ENCODE assay signal across 15 mouse cellular contexts in the genomic region with DNA sequence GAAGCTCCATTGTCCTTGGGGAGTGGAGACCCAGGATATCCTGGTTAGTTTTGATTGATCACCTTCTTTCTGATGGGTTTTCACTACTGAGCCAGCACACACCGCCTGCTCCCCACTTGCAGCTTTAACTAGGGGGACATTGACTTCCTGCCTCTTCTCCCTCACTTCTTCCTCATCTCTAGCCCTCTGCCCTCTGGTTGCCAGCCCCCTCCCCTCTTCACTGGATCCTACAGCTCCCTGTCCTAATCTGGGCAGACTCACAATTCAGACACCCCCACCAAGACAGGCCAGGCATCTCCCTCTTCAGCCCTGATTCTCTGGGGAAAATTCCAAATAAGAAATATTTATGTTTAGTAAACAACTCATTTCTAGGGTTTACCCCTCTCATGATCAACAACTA. TPM values are rescaled to one million over a fixed set of nuclear protein-coding genes. Genes with fewer than 3 reads are reported as not detected.
DNase-seq lines count a peak whose midpoint lies in the region; ATAC-seq lines count a peak whose summit lies in the region.
"Had no signal": no experiment of that assay in that cellular context is flagged by ENCODE, and none has a peak within 500 bp of the region (broad histone marks: within the 10 kb centered on the region; RNA-seq: fewer than 3 reads in every experiment).

No protein-coding gene starts in this region.

- peaks cover 92% of the 10 kb centered on the region for H3K27me3 ChIP-seq in kidney, embryonic 16.5 days (ENCODE audit: insufficient read depth, low read length)
- H3K27me3 ChIP-seq in embryonic facial prominence, embryonic 15.5 days = peaks cover 78% of the 10 kb centered on the region
- H3K27me3 ChIP-seq in hindbrain, embryonic 15.5 days = no peaks in the 10 kb centered on the region
- H3K27me3 ChIP-seq in neural tube, embryonic 13.5 days = peaks cover 8% of the 10 kb centered on the region; the same call in 1 of the 2 replicates

- peak overlapping the region; percentile 60 for H3K4me2 ChIP-seq in kidney, embryonic 16.5 days (replicated peaks; ENCODE audit: low read depth, low read length)
- H3K4me2 ChIP-seq in embryonic facial prominence, embryonic 15.5 days (replicated peaks) = no peak overlapping the region
- H3K4me2 ChIP-seq in hindbrain, embryonic 15.5 days = peak overlapping the region; percentile 97
- peak overlapping the region; percentile 86 for H3K4me2 ChIP-seq in neural tube, embryonic 13.5 days
- H3K4me2 ChIP-seq: liver, embryonic 13.5 days had no signal

- DNase-seq in kidney, adult 8-10 months = no peak
- DNase-seq in adrenal gland, adult 2 months = no peak
- DNase-seq in layer of hippocampus, adult 9-11 months = no peak
- DNase-seq: adrenal gland, postnatal 25 days; cerebellum, adult 18-20 months; heart, adult 2 months; layer of hippocampus, postnatal 36 days; liver, embryonic 13.5 days had no signal

- H3K36me3 ChIP-seq in kidney, embryonic 16.5 days (ENCODE audit: insufficient read depth, low read length) = no peaks in the 10 kb centered on the region
- no peaks in the 10 kb centered on the region for H3K36me3 ChIP-seq in embryonic facial prominence, embryonic 15.5 days
- H3K36me3 ChIP-seq in hindbrain, embryonic 15.5 days = no peaks in the 10 kb centered on the region
- H3K36me3 ChIP-seq in neural tube, embryonic 13.5 days = no peaks in the 10 kb centered on the region
- H3K36me3 ChIP-seq: liver, embryonic 13.5 days had no signal

- 0 out of 2 replicates have a peak overlapping the region, but pooled peaks have one; percentile 29 for H3K27ac ChIP-seq in kidney, embryonic 16.5 days (ENCODE audit: low read length)
- no peak overlapping the region for H3K27ac ChIP-seq in embryonic facial prominence, embryonic 15.5 days (replicated peaks)
- H3K27ac ChIP-seq in hindbrain, embryonic 15.5 days (replicated peaks) = peak overlapping the region; percentile 95
- peak overlapping the region; percentile 97 for H3K27ac ChIP-seq in neural tube, embryonic 13.5 days (replicated peaks)
- H3K27ac ChIP-seq: heart, adult 2 months; liver, embryonic 13.5 days had no signal

- WGBS in kidney, embryonic 16.5 days = 0% methylated on average over 1 of the region's 1 CpGs
- 11% methylated on average over 1 of the region's 1 CpGs for WGBS in embryonic facial prominence, embryonic 15.5 days
- 6% methylated on average over 1 of the region's 1 CpGs for WGBS in hindbrain, embryonic 15.5 days
- 0% methylated on average over 1 of the region's 1 CpGs for WGBS in neural tube, embryonic 13.5 days

- peak overlapping the region; percentile 18; the same call in 1 of the 2 replicates for H3K4me3 ChIP-seq in kidney, embryonic 16.5 days (ENCODE audit: low read length)
- peak overlapping the region; percentile 10; the same call in 1 of the 2 replicates for H3K4me3 ChIP-seq in embryonic facial prominence, embryonic 15.5 days (replicated peaks)
- H3K4me3 ChIP-seq in hindbrain, embryonic 15.5 days = peak overlapping the region; percentile 54
- H3K4me3 ChIP-seq in neural tube, embryonic 13.5 days = peak overlapping the region; percentile 90
- H3K4me3 ChIP-seq: heart, adult 2 months; liver, embryonic 13.5 days had no signal

- ATAC-seq in kidney, embryonic 16.5 days (ENCODE audit: low FRiP score, low TSS enrichment) = no peak
- no peak for ATAC-seq in embryonic facial prominence, embryonic 15.5 days (ENCODE audit: insufficient number of reproducible peaks, low FRiP score, low TSS enrichment, low read depth)
- no peak for ATAC-seq in hindbrain, embryonic 15.5 days (ENCODE audit: low FRiP score, low read depth)
- no peak for ATAC-seq in neural tube, embryonic 13.5 days (ENCODE audit: low read depth)
- ATAC-seq in cerebellum, adult (ENCODE audit: insufficient number of reproducible peaks, low FRiP score, low TSS enrichment) = no peak
- ATAC-seq: CD4-positive, CD25-positive, alpha-beta regulatory T cell, adult 4 months had no signal

- H3K9me3 ChIP-seq in kidney, embryonic 16.5 days (ENCODE audit: low read length) = no peaks in the 10 kb centered on the region
- no peaks in the 10 kb centered on the region for H3K9me3 ChIP-seq in embryonic facial prominence, embryonic 15.5 days (replicated peaks)
- no peaks in the 10 kb centered on the region for H3K9me3 ChIP-seq in hindbrain, embryonic 15.5 days
- no peaks in the 10 kb centered on the region for H3K9me3 ChIP-seq in neural tube, embryonic 13.5 days
- H3K9me3 ChIP-seq: liver, embryonic 13.5 days had no signal

- H3K4me1 ChIP-seq in kidney, embryonic 16.5 days (ENCODE audit: insufficient read depth, low read length) = peaks cover 3% of the 10 kb centered on the region; the same call in 1 of the 2 replicates
- H3K4me1 ChIP-seq in embryonic facial prominence, embryonic 15.5 days = peaks cover 25% of the 10 kb centered on the region
- peaks cover 23% of the 10 kb centered on the region for H3K4me1 ChIP-seq in hindbrain, embryonic 15.5 days (replicated peaks)
- H3K4me1 ChIP-seq in neural tube, embryonic 13.5 days (replicated peaks) = peaks cover 55% of the 10 kb centered on the region

- peak overlapping the region; percentile 31; the same call in 1 of the 2 replicates for H3K9ac ChIP-seq in kidney, embryonic 16.5 days (replicated peaks; ENCODE audit: low read length)
- H3K9ac ChIP-seq in embryonic facial prominence, embryonic 15.5 days = no peak overlapping the region
- peak overlapping the region; percentile 65 for H3K9ac ChIP-seq in hindbrain, embryonic 15.5 days
- peak overlapping the region; percentile 84 for H3K9ac ChIP-seq in neural tube, embryonic 13.5 days
- H3K9ac ChIP-seq: liver, embryonic 13.5 days had no signal

RNA-seq across cellular contexts. Expression of gene Pou3f3, which starts 3.3 kb away (rescaled TPM):
- polyA plus RNA-seq in kidney, embryonic 16.5 days (2015; fragmentation: Nextera tagmentation; extraction: Ambion mirVana) = 7.6 and 8.4 TPM in 2 replicates
- 3.9 and 4.4 TPM in 2 replicates for polyA plus RNA-seq in embryonic facial prominence, embryonic 15.5 days (2015; fragmentation: Nextera tagmentation; extraction: Ambion mirVana)
- polyA plus RNA-seq in hindbrain, embryonic 15.5 days (2015; fragmentation: Nextera tagmentation; extraction: Ambion mirVana) = 11.0 and 16.4 TPM in 2 replicates
- 10.5 and 12.2 TPM in 2 replicates for polyA plus RNA-seq in neural tube, embryonic 13.5 days (2015; fragmentation: Nextera tagmentation; extraction: Ambion mirVana)
- not detected for total RNA-seq in adrenal gland, adult 2 months (2021)
- 0.02 TPM in 2 replicates for polyA plus RNA-seq in adrenal gland, adult 2 months (2012; rRNA removed)
- total RNA-seq: heart, adult 2 months; megakaryocyte progenitor cell, adult 5-6 weeks had no signal
- polyA plus RNA-seq: heart, adult 2 months had no signal

Comparison
In these comparisons a context has a peak if more than half of its experiments do, and no peak if none do; other contexts are left out.
1. H3K4me3 ChIP-seq: peak in every context shown above with its lines; median percentile 90 in neural tube, embryonic 13.5 days; 54 in hindbrain, embryonic 15.5 days; 18 in kidney, embryonic 16.5 days; 10 in embryonic facial prominence, embryonic 15.5 days.